Mouse (Mus musculus): ENCODE data around the gene Arl4c. TPM values are rescaled to one million over a fixed set of nuclear protein-coding genes. Genes with fewer than 3 reads are reported as not detected.

Gene Arl4c
- polyA plus RNA-seq (2014; fragmentation: Nextera tagmentation; extraction: Ambion mirVana): 16.3 and 17.4 TPM in 2 replicates

DNA sequence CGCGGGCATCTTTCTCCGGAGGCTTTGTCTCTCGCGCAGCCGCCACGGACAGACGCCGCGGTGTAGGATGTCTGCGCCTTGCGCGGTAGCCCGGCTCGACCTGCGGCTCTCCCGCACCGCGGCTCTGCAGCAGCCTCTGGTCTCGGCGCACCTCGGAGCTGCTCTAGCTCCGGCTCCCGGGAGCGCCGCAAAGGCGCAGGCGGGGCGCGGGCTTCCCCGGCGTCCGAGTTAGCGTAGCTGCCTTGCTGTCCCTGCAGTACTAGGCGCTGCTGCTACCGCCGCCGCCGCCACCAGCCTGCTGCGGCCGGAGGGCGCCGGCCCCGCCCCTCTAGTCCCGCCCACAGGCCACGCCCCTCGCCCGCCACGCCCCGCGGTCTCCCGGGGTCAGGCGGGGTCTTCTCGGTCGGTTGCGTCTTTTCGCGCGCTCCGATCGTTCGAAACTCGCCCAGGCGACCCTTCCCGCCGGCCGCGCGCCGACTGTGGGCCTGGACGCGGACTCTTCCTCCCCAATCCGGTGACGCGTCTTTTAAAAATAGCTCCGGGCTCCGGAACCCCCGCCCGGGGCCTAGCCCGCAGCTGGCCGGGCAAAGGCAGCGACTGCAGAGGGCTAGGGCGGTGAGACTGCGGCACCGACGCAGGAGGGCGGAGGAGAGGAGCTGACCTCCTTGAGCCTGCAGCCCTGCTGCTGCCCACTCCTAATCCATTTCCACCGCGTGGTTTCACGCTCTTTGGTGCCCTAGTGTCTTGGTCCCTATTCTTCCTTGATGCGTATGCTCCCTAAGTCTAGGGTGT is at the start of gene Arl4c:
TSS of gene Arl4c (minus strand) at position 352 of the 792 bp plus-strand sequence.
- H3K4me1 ChIP-seq (ENCODE audit: control insufficient read depth, insufficient read depth, low read length): peaks cover 18% of the 10 kb centered on the region
- ATAC-seq (peak; percentile 82), DNase-seq (ENCODE audit: low spot score) (peak; percentile 84)
- H3K27me3 ChIP-seq (replicated peaks; ENCODE audit: control insufficient read depth, insufficient read depth, low read length): no peaks in the 10 kb centered on the region
- H3K9ac ChIP-seq (ENCODE audit: low read length): peak within 1 kb of the TSS; percentile 99
- H3K36me3 ChIP-seq (ENCODE audit: control insufficient read depth, insufficient read depth, low read length): peaks cover 8% of the 10 kb centered on the region
- no peaks in the 10 kb centered on the region for H3K9me3 ChIP-seq (replicated peaks; ENCODE audit: control insufficient read depth, low read length)
- H3K27ac ChIP-seq (ENCODE audit: low read depth, low read length): peak within 1 kb of the TSS; percentile 98
- peak within 1 kb of the TSS; percentile 94 for H3K4me3 ChIP-seq (ENCODE audit: low read depth, low read length)
- peak within 1 kb of the TSS; percentile 74 for H3K4me2 ChIP-seq (ENCODE audit: low read length)
- 1% methylated on average over 67 of the region's 91 CpGs for WGBS

DNA sequence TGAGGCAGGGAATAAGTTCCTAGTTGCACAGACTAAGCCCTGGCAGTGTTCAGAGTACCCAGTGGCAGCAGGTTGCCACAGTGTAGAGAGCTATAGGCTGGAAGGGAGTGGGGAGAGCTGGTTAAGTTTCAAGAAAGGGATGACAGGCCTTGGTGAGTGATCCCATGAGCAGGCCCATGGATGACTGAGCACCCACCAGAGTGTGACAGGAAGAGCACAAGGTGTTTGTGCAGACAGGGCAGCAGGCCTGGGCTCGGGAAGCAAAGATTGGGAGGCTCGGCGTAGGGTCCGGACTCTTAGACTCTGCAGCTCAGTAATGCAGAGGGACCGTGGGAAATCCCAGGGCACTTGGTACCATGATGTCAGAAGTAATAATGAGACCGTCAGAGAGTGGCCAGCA is 49.3 kb upstream of the Arl4c start:
- WGBS: 83% methylated on average over 6 of the region's 6 CpGs
- no peak for ATAC-seq
- Histone ChIP-seq H3K4me2 (ENCODE audit: low read length) (no peak overlapping the region), H3K4me1 (ENCODE audit: control insufficient read depth, insufficient read depth, low read length) (no peaks in the 10 kb centered on the region), H3K27me3 (replicated peaks; ENCODE audit: control insufficient read depth, insufficient read depth, low read length) (no peaks in the 10 kb centered on the region), H3K9ac (ENCODE audit: low read length) (no peak overlapping the region), H3K4me3 (ENCODE audit: low read depth, low read length) (no peak overlapping the region), H3K27ac (ENCODE audit: low read depth, low read length) (no peak overlapping the region), H3K36me3 (ENCODE audit: control insufficient read depth, insufficient read depth, low read length) (no peaks in the 10 kb centered on the region), H3K9me3 (replicated peaks; ENCODE audit: control insufficient read depth, low read length) (no peaks in the 10 kb centered on the region)
- no peak for DNase-seq (ENCODE audit: low spot score)

DNA sequence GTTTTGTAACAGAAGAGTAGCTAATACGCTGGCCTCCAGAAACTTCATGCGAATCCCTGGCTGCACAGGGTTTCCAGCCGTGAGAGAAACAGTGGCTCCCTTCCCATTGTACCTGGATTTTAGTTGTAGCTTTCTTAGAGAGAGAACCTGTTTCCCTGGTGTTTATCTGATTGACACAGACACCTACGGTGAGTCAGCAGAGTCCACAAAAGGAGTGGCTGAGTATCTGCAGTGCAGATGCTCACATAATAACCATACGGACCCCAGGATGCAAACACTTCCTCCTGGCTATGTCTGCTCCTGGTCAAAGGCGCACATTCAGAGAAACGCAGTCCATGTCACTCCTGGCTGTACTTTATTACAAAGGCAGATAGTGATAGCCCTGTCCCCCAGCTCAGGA is 48.6 kb upstream of the Arl4c start:
- Histone ChIP-seq H3K9me3 (replicated peaks; ENCODE audit: control insufficient read depth, low read length) (no peaks in the 10 kb centered on the region), H3K9ac (ENCODE audit: low read length) (no peak overlapping the region), H3K36me3 (ENCODE audit: control insufficient read depth, insufficient read depth, low read length) (no peaks in the 10 kb centered on the region), H3K4me2 (ENCODE audit: low read length) (no peak overlapping the region), H3K4me1 (ENCODE audit: control insufficient read depth, insufficient read depth, low read length) (no peaks in the 10 kb centered on the region), H3K27me3 (replicated peaks; ENCODE audit: control insufficient read depth, insufficient read depth, low read length) (no peaks in the 10 kb centered on the region), H3K4me3 (ENCODE audit: low read depth, low read length) (no peak overlapping the region), H3K27ac (ENCODE audit: low read depth, low read length) (no peak overlapping the region)
- DNase-seq (ENCODE audit: low spot score) (no peak), ATAC-seq (no peak)
- WGBS: 84% methylated on average over 7 of the region's 7 CpGs

DNA sequence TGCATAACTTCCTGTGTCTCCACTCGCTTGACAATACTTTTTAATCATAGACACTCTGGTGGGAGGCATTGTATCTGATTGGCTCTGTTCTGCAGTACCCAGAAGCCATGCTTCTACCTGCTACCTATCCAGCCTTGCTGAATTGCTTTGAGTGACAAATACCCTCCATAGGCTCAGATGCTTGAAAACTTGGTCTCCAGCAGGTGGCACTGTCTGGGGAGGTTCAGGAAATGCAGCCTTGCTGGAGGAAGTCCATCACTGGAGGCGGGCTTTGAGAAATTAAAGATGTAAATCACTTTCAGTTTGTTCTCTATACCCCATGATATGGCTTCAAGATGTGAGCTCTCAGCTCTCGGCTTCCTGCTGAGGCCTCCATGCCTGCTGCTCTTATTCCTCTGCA is 48.1 kb upstream of the Arl4c start:
- 95% methylated on average over 3 of the region's 3 CpGs for WGBS
- Histone ChIP-seq H3K27me3 (replicated peaks; ENCODE audit: control insufficient read depth, insufficient read depth, low read length) (no peaks in the 10 kb centered on the region), H3K9ac (ENCODE audit: low read length) (no peak overlapping the region), H3K9me3 (replicated peaks; ENCODE audit: control insufficient read depth, low read length) (no peaks in the 10 kb centered on the region), H3K36me3 (ENCODE audit: control insufficient read depth, insufficient read depth, low read length) (no peaks in the 10 kb centered on the region), H3K4me2 (ENCODE audit: low read length) (no peak overlapping the region), H3K4me3 (ENCODE audit: low read depth, low read length) (no peak overlapping the region), H3K4me1 (ENCODE audit: control insufficient read depth, insufficient read depth, low read length) (no peaks in the 10 kb centered on the region), H3K27ac (ENCODE audit: low read depth, low read length) (no peak overlapping the region)
- DNase-seq (ENCODE audit: low spot score): peak; percentile 28
- ATAC-seq: no peak

DNA sequence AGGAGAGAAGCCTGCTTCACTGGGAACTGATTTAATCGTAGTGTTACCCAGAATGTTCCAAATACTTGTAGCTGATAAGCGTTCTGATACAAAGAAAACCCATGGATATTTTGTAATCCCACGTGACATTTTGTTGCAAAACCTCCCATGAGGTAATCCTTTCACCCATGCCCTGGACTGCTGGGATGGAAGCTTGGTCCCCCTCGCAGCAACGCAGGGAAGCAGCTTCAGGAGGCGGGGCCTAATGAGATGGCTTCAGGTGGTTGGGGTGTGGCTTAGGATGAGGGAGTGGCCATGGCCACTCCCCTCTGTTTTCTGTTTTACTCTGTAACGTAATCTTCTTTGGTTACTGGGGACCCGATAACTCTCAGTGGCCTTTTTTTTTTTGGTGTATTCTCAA is 47.1 kb upstream of the Arl4c start:
- ATAC-seq (no peak), DNase-seq (ENCODE audit: low spot score) (no peak)
- Histone ChIP-seq H3K9me3 (replicated peaks; ENCODE audit: control insufficient read depth, low read length) (no peaks in the 10 kb centered on the region), H3K4me1 (ENCODE audit: control insufficient read depth, insufficient read depth, low read length) (no peaks in the 10 kb centered on the region), H3K27me3 (replicated peaks; ENCODE audit: control insufficient read depth, insufficient read depth, low read length) (no peaks in the 10 kb centered on the region), H3K4me3 (ENCODE audit: low read depth, low read length) (no peak overlapping the region), H3K4me2 (ENCODE audit: low read length) (no peak overlapping the region), H3K36me3 (ENCODE audit: control insufficient read depth, insufficient read depth, low read length) (no peaks in the 10 kb centered on the region), H3K9ac (ENCODE audit: low read length) (no peak overlapping the region), H3K27ac (ENCODE audit: low read depth, low read length) (no peak overlapping the region)
- WGBS: 74% methylated on average over 8 of the region's 8 CpGs

DNA sequence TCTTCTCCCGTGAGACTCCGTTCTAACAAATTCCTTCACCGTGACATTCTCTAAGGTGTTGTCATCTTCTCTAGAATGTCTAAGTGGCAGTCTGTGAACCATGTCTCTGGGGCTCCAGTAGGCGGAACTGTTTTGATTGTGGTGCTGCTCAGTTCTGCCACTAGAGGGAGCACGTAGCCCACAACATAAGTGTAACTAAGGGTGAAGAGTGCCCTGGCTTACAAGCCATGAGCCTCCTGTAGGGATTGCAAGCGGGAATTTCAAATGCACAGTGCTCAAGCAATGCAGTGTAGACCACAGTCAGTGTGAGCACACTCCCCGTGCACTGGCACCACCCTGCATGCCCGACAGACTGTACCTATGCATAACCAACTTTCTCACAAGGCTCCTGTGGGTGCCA is 43.2 kb upstream of the Arl4c start:
- WGBS: 7% methylated on average over 8 of the region's 8 CpGs
- H3K9ac ChIP-seq (ENCODE audit: low read length): no peak overlapping the region
- H3K36me3 ChIP-seq (ENCODE audit: control insufficient read depth, insufficient read depth, low read length): no peaks in the 10 kb centered on the region
- H3K4me1 ChIP-seq (ENCODE audit: control insufficient read depth, insufficient read depth, low read length): no peaks in the 10 kb centered on the region
- ATAC-seq (peak; percentile 78), DNase-seq (ENCODE audit: low spot score) (peak; percentile 95)
- no peaks in the 10 kb centered on the region for H3K27me3 ChIP-seq (replicated peaks; ENCODE audit: control insufficient read depth, insufficient read depth, low read length)
- H3K4me2 ChIP-seq (ENCODE audit: low read length): no peak overlapping the region
- H3K9me3 ChIP-seq (replicated peaks; ENCODE audit: control insufficient read depth, low read length): no peaks in the 10 kb centered on the region
- no peak overlapping the region for H3K4me3 ChIP-seq (ENCODE audit: low read depth, low read length)
- H3K27ac ChIP-seq (ENCODE audit: low read depth, low read length): no peak overlapping the region

DNA sequence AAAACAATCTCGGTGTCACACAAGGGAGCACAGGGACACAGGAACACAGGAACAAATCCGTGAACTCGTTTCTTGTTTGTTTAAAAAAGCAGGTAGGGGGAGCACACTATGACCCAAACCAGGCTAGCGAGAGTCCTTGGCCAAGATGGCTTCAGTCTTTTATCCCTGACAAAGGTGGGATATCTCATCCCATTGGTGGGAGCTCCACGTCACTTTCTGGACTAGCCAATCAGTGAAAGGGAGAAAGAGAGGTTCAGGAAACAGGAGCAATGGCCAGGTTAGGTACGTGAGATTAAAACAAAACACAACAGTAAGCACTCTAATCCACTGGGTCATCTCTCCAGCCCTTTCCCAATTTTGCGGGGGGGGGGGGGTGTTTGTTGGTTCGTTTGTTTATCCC is 42.2 kb upstream of the Arl4c start:
- no peaks in the 10 kb centered on the region for H3K27me3 ChIP-seq (replicated peaks; ENCODE audit: control insufficient read depth, insufficient read depth, low read length)
- no peak for ATAC-seq
- no peak for DNase-seq (ENCODE audit: low spot score)
- H3K36me3 ChIP-seq (ENCODE audit: control insufficient read depth, insufficient read depth, low read length): no peaks in the 10 kb centered on the region
- H3K27ac ChIP-seq (ENCODE audit: low read depth, low read length): no peak overlapping the region
- WGBS: 71% methylated on average over 8 of the region's 8 CpGs
- H3K4me1 ChIP-seq (ENCODE audit: control insufficient read depth, insufficient read depth, low read length): no peaks in the 10 kb centered on the region
- no peak overlapping the region for H3K9ac ChIP-seq (ENCODE audit: low read length)
- no peak overlapping the region for H3K4me3 ChIP-seq (ENCODE audit: low read depth, low read length)
- H3K4me2 ChIP-seq (ENCODE audit: low read length): no peak overlapping the region
- no peaks in the 10 kb centered on the region for H3K9me3 ChIP-seq (replicated peaks; ENCODE audit: control insufficient read depth, low read length)

DNA sequence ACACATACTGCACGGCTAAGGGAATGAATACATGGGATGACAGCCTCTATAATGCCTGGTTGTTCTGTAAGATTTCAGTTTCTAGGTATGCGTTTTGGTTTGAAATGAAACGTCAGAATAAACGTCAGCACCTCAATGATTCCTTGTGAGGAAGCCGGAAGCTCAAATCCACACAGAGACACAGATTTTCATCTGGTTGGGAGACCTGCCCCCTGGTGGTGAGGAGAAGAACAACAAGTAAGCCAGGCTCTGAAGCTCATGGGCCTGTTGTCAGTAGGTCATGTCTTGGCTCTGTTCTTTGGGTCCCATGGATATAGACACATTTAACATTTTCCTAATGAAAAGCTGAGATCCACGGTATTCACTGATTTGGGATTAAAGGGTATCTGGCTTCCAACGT is 40.4 kb upstream of the Arl4c start:
- no peak overlapping the region for H3K4me2 ChIP-seq (ENCODE audit: low read length)
- WGBS: 47% methylated on average over 7 of the region's 7 CpGs
- H3K36me3 ChIP-seq (ENCODE audit: control insufficient read depth, insufficient read depth, low read length): no peaks in the 10 kb centered on the region
- no peaks in the 10 kb centered on the region for H3K4me1 ChIP-seq (ENCODE audit: control insufficient read depth, insufficient read depth, low read length)
- no peaks in the 10 kb centered on the region for H3K27me3 ChIP-seq (replicated peaks; ENCODE audit: control insufficient read depth, insufficient read depth, low read length)
- no peak overlapping the region for H3K4me3 ChIP-seq (ENCODE audit: low read depth, low read length)
- H3K9ac ChIP-seq (ENCODE audit: low read length): no peak overlapping the region
- ATAC-seq (no peak), DNase-seq (ENCODE audit: low spot score) (peak; percentile 79)
- H3K9me3 ChIP-seq (replicated peaks; ENCODE audit: control insufficient read depth, low read length): no peaks in the 10 kb centered on the region
- no peak overlapping the region for H3K27ac ChIP-seq (ENCODE audit: low read depth, low read length)

DNA sequence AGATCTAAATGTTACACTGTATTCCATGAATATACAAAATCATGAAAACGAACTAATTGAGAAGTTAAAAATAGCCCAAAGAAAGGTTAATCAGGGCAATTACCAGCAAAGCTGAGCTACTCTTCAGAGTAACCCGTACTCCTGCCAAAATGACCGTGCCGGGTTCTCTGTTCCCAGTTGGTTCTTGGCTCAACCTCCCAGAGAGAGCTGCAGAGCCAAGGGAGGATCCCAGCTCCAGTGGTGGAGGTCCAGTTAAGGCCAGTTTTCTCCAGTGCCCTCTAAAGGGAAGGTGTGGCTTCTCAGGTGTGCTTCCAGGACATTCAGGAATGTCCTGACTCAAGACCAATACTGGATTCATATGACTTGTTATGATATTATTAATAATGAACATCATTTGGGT is 37.5 kb upstream of the Arl4c start:
- Histone ChIP-seq H3K4me3 (ENCODE audit: low read depth, low read length) (no peak overlapping the region), H3K9me3 (replicated peaks; ENCODE audit: control insufficient read depth, low read length) (no peaks in the 10 kb centered on the region), H3K4me1 (ENCODE audit: control insufficient read depth, insufficient read depth, low read length) (no peaks in the 10 kb centered on the region), H3K4me2 (ENCODE audit: low read length) (no peak overlapping the region), H3K27me3 (replicated peaks; ENCODE audit: control insufficient read depth, insufficient read depth, low read length) (no peaks in the 10 kb centered on the region), H3K27ac (ENCODE audit: low read depth, low read length) (no peak overlapping the region), H3K36me3 (ENCODE audit: control insufficient read depth, insufficient read depth, low read length) (no peaks in the 10 kb centered on the region), H3K9ac (ENCODE audit: low read length) (no peak overlapping the region)
- DNase-seq (ENCODE audit: low spot score) (no peak), ATAC-seq (no peak)
- 83% methylated on average over 4 of the region's 4 CpGs for WGBS

All from forebrain, embryonic 14.5 days (tissue).